Mouse (Mus musculus): ENCODE measurements around the gene Bcas3. TPM values are rescaled to one million over a fixed set of nuclear protein-coding genes. Genes with fewer than 3 reads are reported as not detected.

Bcas3 gene
- total and polyA plus RNA-seq, 3 experiments = 20.1 to 61.0 (median 41.3) TPM

DNA sequence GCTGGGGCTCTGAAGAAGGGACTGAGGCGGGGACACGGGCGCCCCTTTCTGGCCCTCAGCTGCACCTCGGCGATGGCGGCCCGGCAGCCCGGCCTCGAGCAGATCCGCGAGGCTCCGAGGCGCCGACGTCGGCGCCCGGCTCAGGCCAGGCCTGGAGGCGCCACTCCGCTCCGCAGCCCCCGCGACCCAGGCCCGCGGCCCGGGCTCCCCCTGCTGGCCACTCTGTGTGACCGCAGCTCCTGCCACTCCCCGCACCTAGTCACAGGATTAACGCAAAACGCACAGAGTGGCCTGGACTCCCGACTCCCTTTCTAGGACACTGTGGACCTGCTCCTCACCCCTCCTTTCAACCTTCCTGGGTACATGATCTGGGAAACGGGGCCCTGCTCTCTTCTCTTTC lies 489.0 kb downstream of the Bcas3 start:
- ATAC-seq (ENCODE audit: extremely low read depth, insufficient number of reproducible peaks, low FRiP score, poor library complexity, severe bottlenecking) (no peak), DNase-seq (ENCODE audit: low spot score) (no peak)
- Histone ChIP-seq H3K4me3 (ENCODE audit: low read depth, low read length) (no peak overlapping the region), H3K36me3 (replicated peaks) (no peaks in the 10 kb centered on the region), H3K9me3 (replicated peaks) (peaks cover 26% of the 10 kb centered on the region), H3K4me1 (ENCODE audit: insufficient read depth, low read depth, low read length) (no peaks in the 10 kb centered on the region; the same call in 1 of the 2 replicates), H3K27me3 (ENCODE audit: insufficient read depth, low read length) (peaks cover 50% of the 10 kb centered on the region; the same call in 1 of the 2 replicates)
- no peak for TF ChIP-seq TAL1 (conservative IDR thresholded peaks at IDR 0.05; ENCODE audit: low read depth, low read length)

- Histone ChIP-seq H3K4me3 (ENCODE audit: low read depth, low read length) (no peak overlapping the region), H3K9me3 (replicated peaks) (peaks cover 20% of the 10 kb centered on the region), H3K4me1 (ENCODE audit: insufficient read depth, low read depth, low read length) (no peaks in the 10 kb centered on the region; the same call in 1 of the 2 replicates), H3K36me3 (replicated peaks) (no peaks in the 10 kb centered on the region), H3K27me3 (ENCODE audit: insufficient read depth, low read length) (peaks cover 47% of the 10 kb centered on the region; the same call in 1 of the 2 replicates)
- TF ChIP-seq GATA1 (IDR thresholded peaks at IDR 0.05; ENCODE audit: borderline replicate concordance, low read length) (no peak), GATA2 (IDR thresholded peaks at IDR 0.05; ENCODE audit: borderline replicate concordance, low read depth, low read length) (no peak), TAL1 (conservative IDR thresholded peaks at IDR 0.05; ENCODE audit: low read depth, low read length) (no peak), CTCF (IDR thresholded peaks at IDR 0.05; ENCODE audit: low read depth, low read length) (no peak), POLR2AphosphoS5 (IDR thresholded peaks at IDR 0.05; ENCODE audit: insufficient replicate concordance, low read depth, low read length) (no peak)
- ATAC-seq (ENCODE audit: extremely low read depth, insufficient number of reproducible peaks, low FRiP score, poor library complexity, severe bottlenecking) (no peak), DNase-seq (ENCODE audit: low spot score) (no peak)
Measured at GRCm38 (mm10) chr11:85842596-85843346, 489.8 kb downstream of the Bcas3 start.

- H3K27me3 ChIP-seq (ENCODE audit: insufficient read depth, low read length) = peaks cover 46% of the 10 kb centered on the region; the same call in 1 of the 2 replicates
- H3K9me3 ChIP-seq (replicated peaks) = peaks cover 15% of the 10 kb centered on the region
- TF ChIP-seq CTCF (IDR thresholded peaks at IDR 0.05; ENCODE audit: low read depth, low read length) (no peak), TAL1 (conservative IDR thresholded peaks at IDR 0.05; ENCODE audit: low read depth, low read length) (no peak), POLR2AphosphoS5 (IDR thresholded peaks at IDR 0.05; ENCODE audit: insufficient replicate concordance, low read depth, low read length) (no peak), GATA2 (IDR thresholded peaks at IDR 0.05; ENCODE audit: borderline replicate concordance, low read depth, low read length) (no peak), GATA1 (IDR thresholded peaks at IDR 0.05; ENCODE audit: borderline replicate concordance, low read length) (no peak)
- ATAC-seq (ENCODE audit: extremely low read depth, insufficient number of reproducible peaks, low FRiP score, poor library complexity, severe bottlenecking) (no peak), DNase-seq (ENCODE audit: low spot score) (no peak)
- H3K36me3 ChIP-seq (replicated peaks) = no peaks in the 10 kb centered on the region
- no peak overlapping the region for H3K4me3 ChIP-seq (ENCODE audit: low read depth, low read length)
- no peaks in the 10 kb centered on the region for H3K4me1 ChIP-seq (ENCODE audit: insufficient read depth, low read depth, low read length)
Measured at GRCm38 (mm10) chr11:85843347-85843692, 490.4 kb downstream of the Bcas3 start.

DNA sequence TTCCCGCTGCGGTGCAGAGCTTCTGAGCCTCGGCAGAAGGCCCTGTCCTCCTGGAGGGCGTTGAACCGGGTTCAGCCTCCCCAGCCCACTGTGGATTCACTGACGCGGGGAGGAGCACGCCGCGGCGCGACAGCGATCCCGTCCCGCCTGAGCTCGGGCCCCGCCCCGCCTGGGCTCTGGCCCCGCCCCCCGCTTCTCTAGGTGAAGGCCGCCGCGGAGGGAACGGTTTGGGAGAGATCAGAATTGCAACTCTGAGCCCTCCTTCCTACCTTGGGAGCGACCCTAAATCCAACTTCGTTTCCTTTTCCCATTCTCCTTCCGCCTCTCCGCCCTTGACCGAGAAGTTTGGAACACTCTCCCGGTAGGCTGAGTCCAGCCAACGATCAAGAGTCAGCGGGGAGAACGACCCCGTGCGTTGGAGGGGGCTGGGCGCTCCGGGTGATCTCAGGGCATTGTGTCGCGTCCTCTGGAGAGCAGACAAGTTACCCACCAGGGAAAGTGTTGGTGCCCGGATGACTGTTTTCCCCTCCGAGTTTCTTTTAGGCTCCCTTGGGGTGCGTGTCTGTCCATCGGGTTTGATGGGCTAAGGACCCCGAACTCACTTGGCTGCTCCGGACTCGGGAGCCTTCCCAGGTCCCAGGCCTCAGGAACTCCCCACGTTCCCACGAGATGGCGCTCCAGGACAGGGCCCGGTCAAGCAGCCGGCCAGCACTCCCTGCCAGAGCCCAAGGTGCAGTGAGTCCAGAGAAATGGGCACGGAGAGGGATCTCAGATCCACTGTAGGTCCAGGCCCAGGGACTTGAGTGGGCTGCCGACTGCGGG lies 491.4 kb downstream of the Bcas3 start:
- Histone ChIP-seq H3K4me3 (ENCODE audit: low read depth, low read length) (no peak overlapping the region), H3K36me3 (replicated peaks) (no peaks in the 10 kb centered on the region), H3K4me1 (ENCODE audit: insufficient read depth, low read depth, low read length) (no peaks in the 10 kb centered on the region), H3K9me3 (replicated peaks) (peaks cover 14% of the 10 kb centered on the region), H3K27me3 (ENCODE audit: insufficient read depth, low read length) (peaks cover 51% of the 10 kb centered on the region; the same call in 1 of the 2 replicates)
- TF ChIP-seq GATA1 (IDR thresholded peaks at IDR 0.05; ENCODE audit: borderline replicate concordance, low read length) (no peak), TAL1 (conservative IDR thresholded peaks at IDR 0.05; ENCODE audit: low read depth, low read length) (no peak), CTCF (IDR thresholded peaks at IDR 0.05; ENCODE audit: low read depth, low read length) (no peak), GATA2 (IDR thresholded peaks at IDR 0.05; ENCODE audit: borderline replicate concordance, low read depth, low read length) (no peak), POLR2AphosphoS5 (IDR thresholded peaks at IDR 0.05; ENCODE audit: insufficient replicate concordance, low read depth, low read length) (no peak)
- DNase-seq (ENCODE audit: low spot score) = no peak
- no peak for ATAC-seq (ENCODE audit: extremely low read depth, insufficient number of reproducible peaks, low FRiP score, poor library complexity, severe bottlenecking)

- peaks cover 14% of the 10 kb centered on the region for H3K9me3 ChIP-seq (replicated peaks)
- no peaks in the 10 kb centered on the region for H3K4me1 ChIP-seq (ENCODE audit: insufficient read depth, low read depth, low read length)
- DNase-seq (ENCODE audit: low spot score) = no peak
- no peaks in the 10 kb centered on the region for H3K36me3 ChIP-seq (replicated peaks)
- no peak overlapping the region for H3K4me3 ChIP-seq (ENCODE audit: low read depth, low read length)
- H3K27me3 ChIP-seq (ENCODE audit: insufficient read depth, low read length) = peaks cover 52% of the 10 kb centered on the region; the same call in 1 of the 2 replicates
- TF ChIP-seq POLR2AphosphoS5 (IDR thresholded peaks at IDR 0.05; ENCODE audit: insufficient replicate concordance, low read depth, low read length) = no peak
- ATAC-seq (ENCODE audit: extremely low read depth, insufficient number of reproducible peaks, low FRiP score, poor library complexity, severe bottlenecking) = no peak
Measured at GRCm38 (mm10) chr11:85844971-85845370, 492.0 kb downstream of the Bcas3 start.

GRCm38 (mm10) chr11:85845921-85846320 lies 493.0 kb downstream of the Bcas3 start:
- H3K9me3 ChIP-seq (replicated peaks) = peaks cover 6% of the 10 kb centered on the region
- no peak overlapping the region for H3K4me3 ChIP-seq (ENCODE audit: low read depth, low read length)
- H3K27me3 ChIP-seq (ENCODE audit: insufficient read depth, low read length) = peaks cover 46% of the 10 kb centered on the region
- H3K4me1 ChIP-seq (ENCODE audit: insufficient read depth, low read depth, low read length) = no peaks in the 10 kb centered on the region
- DNase-seq (ENCODE audit: low spot score) (no peak), ATAC-seq (ENCODE audit: extremely low read depth, insufficient number of reproducible peaks, low FRiP score, poor library complexity, severe bottlenecking) (no peak)
- H3K36me3 ChIP-seq (replicated peaks) = no peaks in the 10 kb centered on the region
- TF ChIP-seq GATA1 (IDR thresholded peaks at IDR 0.05; ENCODE audit: borderline replicate concordance, low read length) (no peak), GATA2 (IDR thresholded peaks at IDR 0.05; ENCODE audit: borderline replicate concordance, low read depth, low read length) (no peak), TAL1 (conservative IDR thresholded peaks at IDR 0.05; ENCODE audit: low read depth, low read length) (no peak), CTCF (IDR thresholded peaks at IDR 0.05; ENCODE audit: low read depth, low read length) (no peak), POLR2AphosphoS5 (IDR thresholded peaks at IDR 0.05; ENCODE audit: insufficient replicate concordance, low read depth, low read length) (no peak)

All from G1E (cell line).